Mouse (Mus musculus) G1E (cell line): ENCODE measurements around the gene E130311K13Rik.

Experiments
- CTCF ChIP-seq: IDR thresholded peaks from 2 replicates; pipeline ENCODE4 v1.5.1; 2012; ENCODE audit warnings: low read depth, low read length, inconsistent platforms, mixed read lengths
- GATA1 ChIP-seq: IDR thresholded peaks from 2 replicates; pipeline ENCODE4 v1.6.1; 2012; ENCODE audit warnings: borderline replicate concordance, low read length, inconsistent platforms, mixed read lengths
- GATA2 ChIP-seq: IDR thresholded peaks from 2 replicates; pipeline ENCODE4 v1.6.1; 2012; ENCODE audit warnings: low read depth, low read length, inconsistent platforms, borderline replicate concordance
- POLR2AphosphoS5 ChIP-seq: IDR thresholded peaks from 2 replicates; pipeline ENCODE4 v1.6.1; 2012; ENCODE audit warnings: low read depth, low read length, inconsistent platforms; ENCODE audit not compliant: insufficient replicate concordance
- TAL1 ChIP-seq: conservative IDR thresholded peaks from 2 replicates; pipeline ENCODE4 v1.6.1; 2012; ENCODE audit warnings: low read depth, low read length, inconsistent platforms, mixed read lengths

GRCm38 (mm10) chr3:63977895-63978294 lies 48.6 kb upstream of the E130311K13Rik start:
- TF ChIP-seq GATA1 = no peak
- TF ChIP-seq CTCF = no peak
- no peak for TF ChIP-seq TAL1
- TF ChIP-seq POLR2AphosphoS5 = no peak
- no peak for TF ChIP-seq GATA2
